Mouse (Mus musculus): Measurements from ENCODE around the gene Inf2. TPM values are rescaled to one million over a fixed set of nuclear protein-coding genes. Genes with fewer than 3 reads are reported as not detected.

The Inf2 gene
- 61.0 TPM for polyA plus RNA-seq (2017; shearing (Covaris generic))

GRCm38 (mm10) chr12:112588426-112589256 is at the start of gene Inf2:
Inf2 (plus strand) TSS chr12:112588784.

GRCm38 (mm10) chr12:112619686-112620353 is 31.2 kb downstream of the Inf2 start, which contains the start of gene Adssl1:
Adssl1 (plus strand) TSS chr12:112620045.

GRCm38 (mm10) chr12:112644180-112644854 is 55.7 kb downstream of the Inf2 start, which contains the start of gene Siva1:
Siva1 (plus strand) TSS chr12:112644679.

Other genes starting within 250 kb of the Inf2 start
- gene A530016L24Rik, start 99.3 kb upstream of the Inf2 start, polyA plus RNA-seq (2017; shearing (Covaris generic)), result 0.21 TPM
- 0.57 TPM for gene Tmem179, start 72.0 kb upstream of the Inf2 start, polyA plus RNA-seq (2017; shearing (Covaris generic))
- gene Adssl1, start 31.3 kb downstream of the Inf2 start, polyA plus RNA-seq (2017; shearing (Covaris generic)), result 1.7 TPM
- gene Siva1, start 55.9 kb downstream of the Inf2 start, polyA plus RNA-seq (2017; shearing (Covaris generic)), result 28.5 TPM
- gene Akt1, start 86.1 kb downstream of the Inf2 start, polyA plus RNA-seq (2017; shearing (Covaris generic)), result 133 TPM
- gene Zbtb42, start 90.0 kb downstream of the Inf2 start, polyA plus RNA-seq (2017; shearing (Covaris generic)), result 5.2 TPM
- gene Cep170b, start 131.7 kb downstream of the Inf2 start, polyA plus RNA-seq (2017; shearing (Covaris generic)), result 17.1 TPM
- gene Pld4, start 171.9 kb downstream of the Inf2 start, polyA plus RNA-seq (2017; shearing (Covaris generic)), result 0.68 TPM
- gene Ahnak2, start 213.9 kb downstream of the Inf2 start, polyA plus RNA-seq (2017; shearing (Covaris generic)), result not detected
- 0.50 TPM for gene Clba1, start 220.2 kb downstream of the Inf2 start, polyA plus RNA-seq (2017; shearing (Covaris generic))
- gene Cdca4, start 240.6 kb downstream of the Inf2 start, polyA plus RNA-seq (2017; shearing (Covaris generic)), result 37.7 TPM